Mouse (Mus musculus) right cerebral cortex, postnatal 4 days (tissue): Measurements from ENCODE around the gene Zfp423.

Experiments
- DNase-seq: peaks from one replicate; pipeline ENCODE4 v3.0.0-alpha.2; 2022

Gene Zfp423

GRCm38 (mm10) chr8:87959320-87959920 lies at the start of gene Zfp423:
Zfp423 (minus strand) TSS chr8:87959595.
- DNase-seq: peak; percentile 28

- DNase-seq: no peak
Measured at GRCm38 (mm10) chr8:88006811-88007210, 47.4 kb upstream of the Zfp423 start.

GRCm38 (mm10) chr8:87984778-87985177 lies 25.4 kb upstream of the Zfp423 start:
- no peak for DNase-seq

DNA sequence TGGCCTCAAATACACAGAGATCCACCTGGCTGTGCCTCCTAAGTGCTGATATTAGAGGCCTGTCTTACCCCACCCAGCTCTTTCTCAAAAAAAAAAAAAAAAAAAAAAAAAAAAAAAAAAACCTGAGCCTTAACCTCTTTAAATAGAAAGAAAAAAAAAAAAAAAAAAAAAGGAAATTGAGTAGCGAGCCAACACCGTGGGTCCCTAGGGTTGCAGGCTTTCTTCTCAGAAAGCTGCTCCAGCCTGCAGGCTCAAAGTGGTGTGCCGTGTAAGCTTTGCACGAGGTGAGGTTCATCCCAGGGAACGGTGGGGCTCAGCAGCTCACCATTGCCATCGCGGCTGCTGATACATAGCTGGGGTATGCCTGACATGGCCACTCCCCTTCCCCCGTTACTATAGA lies 24.6 kb upstream of the Zfp423 start:
- no peak for DNase-seq

DNA sequence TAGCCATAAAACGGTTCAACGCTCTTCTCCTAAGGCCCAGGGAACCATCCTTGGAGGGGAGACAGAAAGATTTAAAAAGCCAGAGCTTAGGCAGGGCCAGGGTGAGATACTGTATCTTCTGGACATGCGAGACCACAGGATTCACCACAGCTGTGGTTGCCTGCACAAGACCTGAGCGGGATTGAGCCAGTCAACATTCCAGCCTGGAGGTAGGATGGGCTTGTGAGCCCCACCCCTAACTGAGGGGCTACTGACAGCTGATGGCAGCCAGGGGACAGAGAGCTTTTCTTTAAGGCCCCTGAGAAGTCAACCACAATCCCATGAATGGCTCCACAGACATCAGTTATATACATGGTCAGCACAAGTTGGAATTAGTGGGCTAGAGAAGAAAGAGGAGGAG lies 23.5 kb upstream of the Zfp423 start:
- DNase-seq: no peak

GRCm38 (mm10) chr8:87975466-87975809 lies 16.0 kb upstream of the Zfp423 start:
- no peak for DNase-seq

GRCm38 (mm10) chr8:87974759-87975465 lies 15.5 kb upstream of the Zfp423 start:
- DNase-seq: peak; percentile 28

- DNase-seq: no peak
Measured at GRCm38 (mm10) chr8:87974122-87974758, 14.8 kb upstream of the Zfp423 start.

DNA sequence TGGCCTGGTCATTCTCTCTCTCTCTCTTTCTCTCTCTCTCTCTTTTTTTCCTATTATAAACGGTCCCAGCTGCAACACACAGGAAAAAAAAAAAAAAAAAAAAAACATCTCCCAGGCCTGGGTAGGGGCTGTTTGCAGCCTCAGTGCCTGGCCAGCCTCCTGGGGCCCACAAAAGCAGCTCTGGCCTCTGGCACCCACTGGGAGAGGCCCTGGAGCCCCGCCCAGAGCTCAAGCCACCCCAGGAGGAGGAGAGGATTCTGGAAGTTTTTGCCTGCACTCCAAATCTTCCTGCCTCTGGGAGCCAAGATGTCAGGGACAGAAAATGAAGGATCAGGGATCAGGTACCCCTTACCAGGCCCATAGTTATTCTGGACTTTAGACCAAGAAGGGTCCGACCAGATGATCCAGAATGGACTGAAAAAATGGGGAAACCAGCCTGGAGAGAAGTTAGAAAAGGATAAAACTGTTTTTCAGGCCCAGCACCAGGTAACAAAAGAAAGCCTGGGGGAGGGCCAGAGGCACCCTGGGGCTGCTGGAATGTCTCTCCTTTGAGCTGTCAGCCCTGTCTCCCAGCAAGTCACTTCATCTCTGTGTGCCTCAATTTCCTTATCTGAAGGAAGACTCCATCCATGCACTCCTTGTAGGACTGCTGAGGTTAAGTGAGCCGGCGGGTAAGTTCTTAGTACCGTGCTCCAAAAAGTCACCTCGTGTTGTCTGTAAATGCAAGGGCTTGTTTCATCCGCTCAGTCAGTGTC lies 8.6 kb upstream of the Zfp423 start:
- DNase-seq: no peak

GRCm38 (mm10) chr8:87967057-87967820 lies 7.8 kb upstream of the Zfp423 start:
- DNase-seq: no peak

DNA sequence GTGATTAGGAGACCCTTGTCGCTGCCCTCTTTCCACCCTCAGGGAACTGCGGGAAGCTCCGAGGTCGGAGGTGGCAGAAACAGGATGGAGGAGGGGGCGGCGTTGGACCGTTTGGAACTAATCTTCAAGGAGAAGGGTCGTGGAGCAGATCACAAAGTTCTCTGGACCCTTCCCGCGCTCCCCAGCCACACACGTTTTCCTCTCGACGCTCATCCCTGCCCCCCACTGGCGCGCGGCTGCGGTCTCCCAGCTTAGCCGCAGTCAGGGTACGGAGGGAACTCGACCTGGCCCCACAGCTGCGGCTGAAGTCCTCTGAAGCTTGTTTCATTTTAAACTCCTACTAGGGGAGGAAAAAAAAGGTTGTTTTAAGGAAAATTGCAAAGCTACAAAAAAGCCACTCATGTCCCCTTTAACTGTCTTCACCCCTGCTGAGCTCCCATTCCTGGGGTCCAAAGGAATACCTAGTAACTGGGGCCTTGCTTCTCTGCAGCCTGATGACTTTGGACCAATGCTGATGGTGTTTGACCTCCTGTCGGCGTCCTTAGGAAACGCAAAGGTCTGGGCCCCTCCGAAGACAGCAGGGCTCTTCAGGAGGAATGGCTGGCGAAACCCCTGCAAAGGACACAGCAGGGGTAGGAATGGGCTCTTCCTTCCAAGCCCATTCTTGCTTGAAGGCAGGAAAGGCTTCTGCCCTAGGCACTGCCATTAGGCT lies 3.3 kb upstream of the Zfp423 start:
- DNase-seq: no peak

DNA sequence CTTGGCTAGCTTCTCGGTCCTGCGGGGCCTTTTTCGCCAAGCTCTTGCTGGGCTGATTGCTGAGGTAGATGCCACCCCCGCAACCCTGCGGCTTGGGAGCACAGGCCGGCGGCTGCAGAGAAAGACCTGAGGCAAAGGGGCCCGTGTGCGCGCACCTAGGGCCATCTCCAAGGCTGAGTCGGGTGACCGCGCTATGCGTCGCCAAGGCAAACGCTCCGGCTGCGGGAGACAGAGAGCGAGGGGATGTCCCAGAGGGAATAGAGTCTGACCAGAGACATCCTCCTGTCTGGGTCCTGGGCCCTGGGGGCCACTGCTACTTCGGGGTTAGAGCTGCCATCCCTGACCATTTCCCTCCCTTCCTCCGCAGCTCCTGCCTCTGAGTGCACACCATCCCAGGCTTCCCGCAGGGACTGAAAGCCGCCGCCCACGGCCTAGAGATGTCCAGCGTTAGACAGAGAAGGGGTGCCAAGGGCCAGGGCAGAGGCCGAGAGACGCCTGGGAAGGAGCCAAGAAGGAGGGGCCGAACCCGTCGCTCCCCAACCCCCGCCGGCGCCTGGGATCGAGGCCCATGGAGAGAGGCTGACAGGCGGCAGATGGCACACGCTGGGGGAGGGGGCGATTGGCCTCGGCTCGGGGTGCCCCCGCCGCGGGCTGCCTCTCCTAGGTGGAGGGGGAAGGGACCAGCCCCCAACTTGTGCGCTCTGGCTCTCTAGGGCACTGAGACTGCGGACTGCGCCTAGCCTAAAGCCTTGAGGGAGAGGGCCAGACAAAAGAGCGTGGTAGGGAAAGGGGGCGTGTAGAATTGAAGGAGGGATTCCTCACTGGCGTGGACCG lies 2.5 kb upstream of the Zfp423 start:
- peak; percentile 56 for DNase-seq

DNA sequence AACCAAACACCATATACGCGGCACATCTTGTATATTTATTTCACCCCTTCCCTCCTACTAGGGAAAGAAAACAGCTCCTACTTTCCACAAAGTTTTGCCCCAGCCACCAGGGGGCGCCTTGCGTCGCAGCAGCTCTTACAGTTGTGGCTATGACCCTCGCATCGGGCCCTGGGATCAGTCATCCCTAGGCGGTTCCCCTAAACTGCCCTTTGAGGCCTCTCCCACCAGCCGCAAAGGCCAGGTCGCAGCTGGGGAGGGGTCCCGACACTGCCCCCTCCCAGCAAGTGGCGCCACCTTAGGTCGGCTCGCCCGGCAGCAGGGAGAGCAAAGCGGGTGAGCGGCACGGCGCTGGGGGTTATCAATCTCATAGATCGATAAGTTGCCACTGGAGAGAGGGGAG lies 1.7 kb upstream of the Zfp423 start:
- DNase-seq: peak; percentile 49

GRCm38 (mm10) chr8:87960061-87960749 lies 810 bp upstream of the Zfp423 start:
- DNase-seq: peak; percentile 81

DNA sequence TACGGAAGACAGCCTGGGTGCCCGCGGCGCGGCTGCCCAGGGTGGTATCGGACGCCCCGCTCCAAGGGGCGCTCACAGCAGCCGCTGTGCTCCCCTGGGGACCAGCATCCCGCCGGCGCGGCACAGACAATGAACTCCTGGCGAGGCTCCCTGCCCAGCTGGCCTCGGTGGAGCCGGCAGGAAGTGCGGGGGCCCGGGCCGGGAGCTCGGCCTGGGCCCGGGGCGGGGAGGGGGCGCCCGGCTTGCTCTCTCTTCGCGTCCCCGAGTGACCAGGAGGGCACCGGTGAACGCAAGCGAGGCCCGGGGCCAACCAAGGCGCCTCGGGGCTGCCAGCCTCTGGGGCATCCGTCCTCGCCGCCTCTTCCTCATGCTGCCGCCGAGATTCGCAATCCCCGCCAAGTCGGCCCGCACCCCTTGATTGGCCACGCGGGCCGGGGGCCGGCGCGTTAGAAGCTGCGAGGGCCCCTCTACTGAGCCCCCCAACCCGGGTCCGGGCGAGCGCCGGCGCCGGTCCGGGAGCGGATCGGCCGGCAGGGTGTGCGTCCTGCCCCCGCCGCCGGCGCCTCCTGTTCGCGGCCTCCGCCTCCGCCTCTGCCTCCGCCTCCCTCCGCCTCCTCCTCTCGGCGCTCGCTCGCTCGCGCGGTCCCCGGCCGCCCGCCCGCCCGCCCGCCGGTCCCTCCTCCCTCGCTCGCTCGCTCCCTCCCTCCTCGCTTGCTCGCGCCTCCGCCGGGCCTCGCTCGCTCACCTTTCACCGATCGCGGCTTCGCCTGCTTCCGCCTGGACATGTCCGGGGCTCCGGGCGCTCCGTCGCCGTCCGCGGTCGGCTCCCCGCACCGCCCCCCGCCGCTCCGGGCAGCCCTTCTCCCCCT lies 710 bp downstream of the Zfp423 start:
- peak; percentile 61 for DNase-seq

GRCm38 (mm10) chr8:87957871-87958450 lies 1.4 kb downstream of the Zfp423 start:
- DNase-seq: peak; percentile 28

DNA sequence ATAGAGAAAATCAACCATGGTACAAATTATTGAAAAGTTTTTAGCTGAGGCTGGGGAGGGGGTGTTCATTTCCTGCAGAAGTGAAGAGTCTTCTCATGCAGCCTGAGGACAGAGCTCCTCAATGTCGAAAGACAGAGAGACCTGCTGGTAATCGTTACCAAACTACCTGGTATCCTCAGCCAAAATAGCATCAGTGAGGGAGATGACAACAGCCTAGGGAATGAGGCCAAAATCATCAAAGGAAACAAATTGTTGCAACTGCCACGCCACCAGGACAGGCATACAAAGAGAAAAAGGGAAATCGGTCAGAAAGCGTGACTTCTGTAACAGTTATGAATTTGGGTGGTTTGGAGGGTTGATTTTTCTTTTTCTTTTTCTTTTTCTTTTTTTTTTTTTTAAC lies 3.4 kb downstream of the Zfp423 start:
- DNase-seq: no peak

GRCm38 (mm10) chr8:87953473-87953872 lies 5.9 kb downstream of the Zfp423 start:
- no peak for DNase-seq

DNA sequence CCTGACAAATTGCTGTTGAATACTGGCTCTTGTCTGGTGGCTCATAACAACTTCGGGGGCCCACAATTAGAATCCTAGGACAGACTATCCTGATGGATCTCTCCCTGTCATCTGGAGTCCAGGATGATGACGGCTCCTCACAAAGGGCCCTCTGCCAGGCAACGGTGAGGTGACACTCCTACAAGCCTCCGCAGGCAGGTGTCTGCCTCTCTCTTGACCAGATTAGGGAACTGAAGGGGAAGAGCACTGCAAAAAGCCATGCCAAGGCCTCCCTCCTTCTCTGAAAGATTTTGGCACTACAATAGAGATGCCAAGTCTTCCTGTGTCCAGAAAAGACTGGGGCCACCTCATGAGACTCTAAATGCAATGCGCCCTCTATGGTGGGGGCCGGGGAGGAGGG lies 7.1 kb downstream of the Zfp423 start:
- no peak for DNase-seq
